Mouse (Mus musculus): ENCODE results near the gene Meis2.

Meis2 gene

GRCm38 (mm10) chr2:116065570-116066005 lies at the start of gene Meis2:
Gene Meis2, minus strand, starts transcription at chr2:116065839.
- CTCF ChIA-PET: interaction anchor here (0.6 kb wide), 1 partner anchor 55 kb away, joined by 5 read pairs; no protein-coding TSS in a partner anchor

GRCm38 (mm10) chr2:116106194-116106593 lies 40.6 kb upstream of the Meis2 start:
- CTCF ChIA-PET: no interaction called here

- CTCF ChIA-PET: no interaction called here
Measured at GRCm38 (mm10) chr2:116105179-116105578, 39.5 kb upstream of the Meis2 start.

GRCm38 (mm10) chr2:116103411-116103996 lies 37.9 kb upstream of the Meis2 start:
- CTCF ChIA-PET: no interaction called here

- CTCF ChIA-PET: no interaction called here
Measured at GRCm38 (mm10) chr2:116101221-116101620, 35.6 kb upstream of the Meis2 start.

- CTCF ChIA-PET: no interaction called here
Measured at GRCm38 (mm10) chr2:116080961-116081360, 15.3 kb upstream of the Meis2 start.

GRCm38 (mm10) chr2:116078841-116079240 lies 13.2 kb upstream of the Meis2 start:
- CTCF ChIA-PET: no interaction called here

GRCm38 (mm10) chr2:116077716-116078115 lies 12.1 kb upstream of the Meis2 start:
- CTCF ChIA-PET: no interaction called here

GRCm38 (mm10) chr2:116076752-116077480 lies 11.3 kb upstream of the Meis2 start:
- CTCF ChIA-PET: interaction anchor here (0.7 kb wide), 1 partner anchor 45 kb away, joined by 9 read pairs; no protein-coding TSS in a partner anchor

GRCm38 (mm10) chr2:116075902-116076301 lies 10.3 kb upstream of the Meis2 start:
- CTCF ChIA-PET: no interaction called here

GRCm38 (mm10) chr2:116075477-116075876 lies 9.8 kb upstream of the Meis2 start:
- CTCF ChIA-PET: no interaction called here

GRCm38 (mm10) chr2:116074726-116075440 lies 9.2 kb upstream of the Meis2 start:
- CTCF ChIA-PET: no interaction called here

- CTCF ChIA-PET: no interaction called here
Measured at GRCm38 (mm10) chr2:116074061-116074460, 8.4 kb upstream of the Meis2 start.

GRCm38 (mm10) chr2:116073311-116073904 lies 7.8 kb upstream of the Meis2 start:
- CTCF ChIA-PET: no interaction called here

- CTCF ChIA-PET: no interaction called here
Measured at GRCm38 (mm10) chr2:116072706-116073105, 7.1 kb upstream of the Meis2 start.

GRCm38 (mm10) chr2:116072321-116072640 lies 6.6 kb upstream of the Meis2 start:
- CTCF ChIA-PET: no interaction called here

GRCm38 (mm10) chr2:116071571-116072320 lies 6.1 kb upstream of the Meis2 start:
- CTCF ChIA-PET: interaction anchor here (0.7 kb wide), 1 partner anchor 8 kb away, joined by 3 read pairs; no protein-coding TSS in a partner anchor

- CTCF ChIA-PET: interaction anchor here (0.7 kb wide), 1 partner anchor 9 kb away, joined by 3 read pairs; no protein-coding TSS in a partner anchor
Measured at GRCm38 (mm10) chr2:116070614-116071425, 5.2 kb upstream of the Meis2 start.

- CTCF ChIA-PET: interaction anchor here (0.6 kb wide), 1 partner anchor 91 kb away, joined by 5 read pairs; no protein-coding TSS in a partner anchor
Measured at GRCm38 (mm10) chr2:116069451-116070225, 4.0 kb upstream of the Meis2 start.

- CTCF ChIA-PET: no interaction called here
Measured at GRCm38 (mm10) chr2:116068901-116069300, 3.3 kb upstream of the Meis2 start.
